Mouse (Mus musculus): Measurements from ENCODE around the gene Plpp2.

Plpp2 gene

DNA sequence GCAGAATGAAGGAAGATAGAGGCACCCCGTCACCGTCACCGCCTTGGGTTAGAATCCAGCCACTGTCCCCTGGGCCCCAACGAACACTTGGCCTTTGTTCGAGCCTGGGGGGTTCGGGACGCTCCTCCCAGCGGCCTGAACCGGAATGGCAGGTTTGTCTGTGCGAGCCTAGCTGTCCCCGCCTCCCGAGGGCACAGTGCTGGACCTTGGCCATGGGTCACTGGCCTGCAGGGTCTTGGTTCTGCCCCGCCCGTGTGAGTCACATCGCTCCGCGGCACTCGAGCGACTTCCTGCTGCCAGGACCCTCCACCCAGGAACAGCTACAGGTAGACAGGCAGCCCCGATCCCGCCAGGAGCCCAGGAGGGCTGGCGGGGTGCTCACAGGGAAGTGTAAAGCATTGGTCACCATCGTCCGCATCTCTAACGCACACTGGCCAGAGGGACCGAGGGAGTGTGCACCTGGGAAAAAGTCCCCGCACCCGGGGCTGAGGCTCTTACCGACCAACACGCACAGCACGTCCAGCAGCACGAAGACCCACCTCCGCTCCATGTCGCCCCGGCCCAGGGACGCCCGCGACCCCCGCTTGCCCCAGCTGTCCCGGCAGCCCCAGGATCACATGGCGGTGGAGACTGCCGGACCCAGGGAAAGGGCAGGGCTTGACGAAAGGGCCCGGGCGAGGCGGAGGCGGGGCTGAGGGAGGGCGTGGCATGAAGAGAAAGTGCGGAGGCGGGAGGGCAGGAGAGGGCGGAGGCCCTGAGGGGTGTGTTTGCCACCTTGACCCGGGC lies at the start of gene Plpp2:
Gene Plpp2, minus strand, starts transcription at position 671 of the 786 bp plus-strand sequence.
- peak in 1 of 2 experiments; percentile 3 for DNase-seq (ENCODE audit: low spot score in 2 of 2)

DNA sequence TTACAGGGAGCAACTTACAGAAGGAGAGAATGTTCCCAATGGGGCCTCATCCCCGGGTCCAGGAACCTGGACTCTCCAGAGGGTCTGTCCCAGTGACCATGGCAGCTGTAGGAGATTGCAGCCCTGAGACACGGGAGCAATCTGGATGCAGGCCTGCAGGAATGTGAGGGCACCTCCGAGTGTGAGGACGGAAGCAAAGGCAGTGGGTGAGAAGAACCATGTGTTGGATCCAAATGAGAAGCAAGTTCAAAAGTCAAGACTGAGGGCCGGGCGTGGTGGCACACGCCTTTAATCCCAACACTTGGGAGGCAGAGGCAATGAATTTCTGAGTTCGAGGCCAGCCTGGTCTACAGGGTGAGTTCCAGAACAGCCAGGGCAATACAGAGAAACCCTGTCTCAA lies 47.9 kb upstream of the Plpp2 start:
- DNase-seq (ENCODE audit: low spot score in 2 of 2), result no peak

DNA sequence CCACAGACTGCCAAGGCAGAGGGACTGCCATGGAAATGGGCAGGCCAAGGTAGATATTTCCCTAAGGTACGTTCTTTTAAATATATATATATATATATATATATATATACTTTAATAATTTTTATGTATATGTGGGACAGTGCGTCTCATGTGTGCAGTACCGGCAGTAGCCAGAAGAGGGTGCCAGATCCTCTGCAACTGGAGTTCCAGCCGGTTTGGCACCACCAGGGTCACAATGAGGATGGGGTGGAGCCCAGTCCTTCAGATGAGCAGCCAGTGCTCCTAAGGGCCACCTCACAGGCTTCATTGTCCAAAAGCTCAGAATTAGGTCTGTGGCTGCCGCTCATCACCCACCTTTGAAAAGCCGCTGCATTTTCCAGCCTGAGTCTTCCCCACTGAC lies 47.2 kb upstream of the Plpp2 start:
- DNase-seq (ENCODE audit: low spot score in 2 of 2), result peak in 1 of 2 experiments; percentile 37

DNA sequence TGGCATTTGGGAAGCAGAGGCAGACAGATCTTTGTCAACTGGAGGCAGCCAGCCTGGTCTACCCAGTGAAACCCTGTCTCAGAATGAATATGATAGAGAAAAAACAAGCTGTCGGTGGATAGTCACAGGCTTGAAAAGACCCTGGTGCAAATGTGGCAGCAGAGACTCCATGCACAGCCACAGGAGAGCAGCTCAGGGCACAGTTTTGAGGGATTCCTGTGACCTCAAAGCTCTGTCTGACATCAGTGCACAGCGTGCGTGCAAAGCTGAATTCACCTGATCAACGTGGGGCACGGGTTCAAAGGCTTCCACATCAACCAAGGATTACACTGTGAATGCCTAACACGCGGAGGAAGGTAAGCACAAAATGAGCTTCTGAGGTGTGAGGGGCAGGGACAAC lies 46.8 kb upstream of the Plpp2 start:
- no peak for DNase-seq (ENCODE audit: low spot score in 2 of 2)

DNA sequence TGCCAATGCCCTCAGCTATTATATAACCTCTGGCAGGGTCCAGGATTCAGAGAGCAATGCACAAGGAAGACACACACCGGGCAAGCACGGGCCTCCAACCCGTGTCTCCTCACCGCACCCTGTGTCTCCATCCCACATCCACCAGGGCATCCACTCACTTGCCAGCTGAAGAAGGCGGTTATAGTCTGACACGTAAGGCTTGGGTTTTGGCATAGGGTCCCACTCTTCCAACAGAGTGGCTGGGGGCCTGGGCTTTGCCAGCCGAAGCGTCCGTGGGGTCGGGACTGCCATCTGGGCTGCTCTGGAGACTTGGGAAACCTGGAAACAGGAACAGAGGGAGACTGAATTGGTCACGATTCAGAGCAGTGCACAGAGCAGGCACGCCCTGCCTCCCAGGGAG lies 46.2 kb upstream of the Plpp2 start:
- DNase-seq (ENCODE audit: low spot score in 2 of 2), result no peak

DNA sequence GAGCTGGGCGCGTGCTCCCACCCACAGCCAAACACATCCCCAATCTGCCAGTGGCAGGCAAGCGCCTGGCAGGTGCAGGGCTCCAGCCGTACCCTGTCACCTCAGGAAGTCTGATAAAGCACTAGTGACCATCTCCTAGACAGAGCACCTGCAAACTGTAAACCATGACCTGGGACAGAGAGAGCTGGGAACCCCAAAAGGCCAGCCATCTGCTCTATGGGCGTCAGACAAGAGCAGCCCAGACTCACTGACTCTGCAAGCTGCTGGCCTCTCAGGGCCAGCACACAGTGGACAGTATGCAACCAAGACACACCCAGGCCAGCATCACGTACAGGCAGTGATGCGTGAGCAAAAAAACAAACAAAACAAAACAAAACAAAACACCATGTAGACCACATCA lies 45.3 kb upstream of the Plpp2 start:
- DNase-seq (ENCODE audit: low spot score in 2 of 2), result no peak

DNA sequence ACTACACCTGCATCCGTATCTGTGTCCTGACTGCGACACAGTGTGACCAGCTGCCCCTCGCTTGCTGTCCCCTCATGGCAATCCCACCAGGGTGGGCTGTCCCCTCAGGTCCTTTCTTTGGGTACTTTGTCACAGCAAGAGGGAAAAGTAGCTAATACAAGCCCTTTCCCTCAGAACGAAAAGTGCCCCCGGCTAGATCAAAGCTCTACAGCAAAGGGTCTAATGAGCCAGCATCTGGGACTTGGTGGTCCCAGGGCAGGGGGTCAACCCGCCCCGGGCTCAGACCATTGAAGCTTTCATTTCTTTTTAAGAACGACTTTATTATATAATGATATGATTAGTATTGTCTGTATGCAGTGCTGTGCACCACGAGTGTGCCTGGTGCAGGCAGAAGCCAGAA lies 44.7 kb upstream of the Plpp2 start:
- DNase-seq (ENCODE audit: low spot score in 2 of 2), result peak in 1 of 2 experiments; percentile 1

DNA sequence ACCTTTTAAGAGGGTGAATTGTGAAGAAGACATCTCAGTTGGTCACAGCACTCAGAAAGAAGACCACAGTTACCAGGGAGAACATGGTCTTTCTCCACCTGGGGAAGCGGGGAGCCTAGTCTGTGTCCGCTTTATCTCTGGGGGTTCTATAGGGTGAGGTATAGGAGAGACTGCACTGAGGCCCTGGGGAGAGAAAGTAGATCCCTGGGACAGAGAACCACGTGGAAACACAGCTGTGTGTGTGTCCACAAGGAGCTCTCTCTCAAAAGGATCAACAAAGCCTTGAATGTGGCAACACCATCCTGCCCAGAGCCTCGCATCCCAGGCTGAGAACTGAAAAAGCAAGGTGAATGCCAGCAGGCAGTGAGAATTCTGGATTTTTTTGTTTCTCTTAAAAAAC lies 43.8 kb upstream of the Plpp2 start:
- no peak for DNase-seq (ENCODE audit: low spot score in 2 of 2)

DNA sequence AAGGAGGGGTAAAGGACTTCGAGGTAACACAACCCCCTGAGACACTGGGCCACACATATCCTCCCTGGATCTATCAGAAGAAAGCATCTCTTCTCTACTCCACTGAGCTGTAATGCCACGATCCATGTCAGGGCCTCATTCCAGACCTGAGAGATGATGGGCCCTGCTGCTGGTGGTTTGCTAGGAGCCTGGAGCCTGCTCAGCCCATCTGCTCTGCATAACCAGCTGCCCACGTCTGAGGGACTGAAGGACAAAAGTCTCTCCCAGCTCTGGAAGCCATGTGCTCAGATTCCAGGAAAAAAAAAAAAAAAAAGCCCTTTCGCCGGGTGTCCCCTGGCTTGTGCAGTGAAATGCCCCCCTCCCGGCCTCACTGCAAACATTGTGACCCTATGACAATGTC lies 42.2 kb upstream of the Plpp2 start:
- DNase-seq (ENCODE audit: low spot score in 2 of 2), result no peak

DNA sequence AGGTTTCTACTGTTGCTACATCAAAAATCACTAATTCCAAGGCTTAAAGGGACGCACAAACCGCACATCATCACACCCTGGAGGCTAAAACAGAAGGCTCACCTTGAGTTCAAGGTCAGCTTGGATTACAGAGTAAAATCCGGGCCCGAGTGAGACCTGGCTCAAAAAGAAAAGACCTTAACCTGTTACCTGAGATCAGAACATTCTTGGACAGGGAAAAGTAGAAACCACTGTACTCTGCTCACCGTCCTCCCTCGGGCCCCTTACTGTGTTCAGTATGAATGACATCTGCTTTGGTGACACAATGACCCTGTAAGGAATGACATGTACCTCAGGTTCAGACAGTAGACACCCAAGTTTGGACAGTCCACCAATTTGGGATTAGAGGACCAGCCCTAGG lies 41.2 kb upstream of the Plpp2 start:
- DNase-seq (ENCODE audit: low spot score in 2 of 2), result no peak

DNA sequence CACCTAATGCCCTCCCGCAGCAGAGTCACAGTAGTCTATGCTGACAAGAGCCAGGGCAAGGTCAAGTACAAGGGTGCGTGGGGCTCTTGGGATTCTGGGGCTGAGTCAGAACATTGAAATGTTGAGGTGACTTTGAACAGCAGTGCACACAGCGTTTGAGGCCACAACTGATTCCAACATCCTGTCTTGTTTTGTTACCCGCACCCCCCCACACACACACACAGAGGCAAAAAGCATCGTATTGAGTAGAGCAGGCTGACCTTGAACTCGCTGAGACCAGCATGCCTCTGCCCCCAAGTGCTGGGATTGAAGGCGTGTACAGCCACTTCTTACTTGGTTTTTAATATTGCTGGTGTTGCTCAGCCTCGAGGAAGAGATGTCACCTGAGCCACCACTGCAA lies 40.8 kb upstream of the Plpp2 start:
- DNase-seq (ENCODE audit: low spot score in 2 of 2), result no peak

DNA sequence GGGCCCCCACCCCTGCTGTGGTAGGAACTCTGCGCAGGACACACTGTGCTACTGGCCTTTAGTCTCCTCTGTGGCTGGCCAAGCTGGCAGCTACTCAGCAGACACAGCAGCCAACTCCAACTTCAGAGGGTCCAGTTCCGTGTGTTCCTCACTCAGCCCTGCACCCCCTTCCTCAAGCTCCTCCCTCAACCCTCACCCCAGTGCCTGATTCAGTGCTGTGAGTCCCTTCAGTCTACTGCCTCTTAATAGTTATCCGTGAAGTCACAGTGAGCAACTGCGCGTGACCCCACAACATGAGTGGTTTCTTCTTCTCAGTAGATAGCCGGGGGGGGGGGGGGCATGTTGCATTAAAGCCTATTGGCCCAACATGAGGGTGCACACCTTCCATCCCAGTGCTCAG lies 40.0 kb upstream of the Plpp2 start:
- DNase-seq (ENCODE audit: low spot score in 2 of 2), result no peak

DNA sequence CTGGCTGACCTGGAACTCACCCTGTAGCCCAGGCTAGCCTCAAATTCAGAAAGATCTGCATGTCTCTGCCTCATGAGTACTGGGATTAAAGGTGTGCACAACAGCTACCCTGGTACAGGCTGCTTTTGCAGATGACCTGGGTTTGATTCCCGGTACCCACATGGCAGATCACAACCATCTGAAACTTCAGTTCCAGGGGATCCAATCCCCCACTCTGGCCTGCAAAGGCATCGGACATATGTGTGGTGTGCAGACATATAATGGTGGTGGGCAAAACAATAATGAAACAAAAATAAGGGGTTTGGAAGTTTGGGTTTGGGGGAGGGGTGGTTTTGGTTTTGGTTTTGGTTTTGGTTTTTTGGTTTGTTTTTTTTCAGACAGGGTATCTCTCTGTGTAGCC lies 37.7 kb upstream of the Plpp2 start:
- no peak for DNase-seq (ENCODE audit: low spot score in 2 of 2)

DNA sequence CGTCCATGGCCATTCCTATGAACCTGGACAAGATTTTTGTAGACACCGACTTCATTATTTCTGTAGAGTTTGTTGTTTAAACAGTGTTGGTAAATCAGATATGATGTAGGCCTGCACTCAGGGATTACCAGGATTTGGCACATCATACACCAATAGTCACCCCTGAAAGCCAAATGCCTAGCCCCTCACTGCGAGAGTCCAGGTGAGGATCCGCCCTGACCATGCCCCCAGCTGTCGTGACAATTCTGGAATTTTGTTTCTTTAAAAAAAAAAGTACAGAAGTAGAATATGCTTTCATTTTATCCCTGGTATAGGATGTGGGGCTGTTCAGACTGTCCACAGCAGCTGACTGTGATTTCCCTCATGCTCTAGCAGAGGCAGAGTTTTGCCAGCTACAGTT lies 36.3 kb upstream of the Plpp2 start:
- no peak for DNase-seq (ENCODE audit: low spot score in 2 of 2)

DNA sequence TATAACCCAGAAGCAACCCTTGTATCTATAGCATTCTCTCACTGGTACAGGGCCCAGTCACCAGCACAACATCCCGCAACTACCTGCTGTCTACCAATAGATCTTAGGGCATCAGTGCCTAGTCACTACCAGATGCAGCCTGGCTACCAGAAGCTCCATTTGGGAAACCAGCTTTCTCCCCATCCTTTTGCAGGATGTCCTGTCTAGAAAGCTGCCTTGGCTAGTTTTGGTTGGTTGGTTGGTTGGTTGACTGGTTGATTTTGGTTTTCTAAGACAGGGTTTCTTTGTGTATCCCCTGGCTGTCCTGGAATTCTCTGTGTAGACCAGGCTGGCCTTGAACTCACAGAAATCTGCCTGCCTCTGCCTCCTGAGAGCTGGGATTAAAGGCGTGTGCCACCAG lies 26.1 kb upstream of the Plpp2 start:
- no peak for DNase-seq (ENCODE audit: low spot score in 2 of 2)

DNA sequence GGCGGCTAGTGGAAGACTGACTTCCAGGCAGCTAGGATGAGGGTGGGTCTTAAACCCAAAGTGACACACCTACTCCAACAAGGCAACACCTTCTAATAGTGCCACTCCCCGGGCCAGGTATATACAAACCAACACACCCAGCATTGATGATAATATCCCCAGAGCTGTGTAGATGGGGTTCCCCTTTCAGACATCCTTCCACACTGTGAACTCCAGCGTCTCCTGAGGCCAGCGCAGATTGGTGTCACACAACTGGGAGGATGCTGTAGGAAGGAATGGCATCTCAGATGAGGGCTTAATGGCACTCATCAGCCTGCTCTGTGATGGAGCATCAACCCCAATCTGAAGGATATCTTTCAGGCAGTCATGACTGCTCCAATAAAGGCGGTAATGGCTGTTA lies 23.9 kb upstream of the Plpp2 start:
- no peak for DNase-seq (ENCODE audit: low spot score in 2 of 2)

DNA sequence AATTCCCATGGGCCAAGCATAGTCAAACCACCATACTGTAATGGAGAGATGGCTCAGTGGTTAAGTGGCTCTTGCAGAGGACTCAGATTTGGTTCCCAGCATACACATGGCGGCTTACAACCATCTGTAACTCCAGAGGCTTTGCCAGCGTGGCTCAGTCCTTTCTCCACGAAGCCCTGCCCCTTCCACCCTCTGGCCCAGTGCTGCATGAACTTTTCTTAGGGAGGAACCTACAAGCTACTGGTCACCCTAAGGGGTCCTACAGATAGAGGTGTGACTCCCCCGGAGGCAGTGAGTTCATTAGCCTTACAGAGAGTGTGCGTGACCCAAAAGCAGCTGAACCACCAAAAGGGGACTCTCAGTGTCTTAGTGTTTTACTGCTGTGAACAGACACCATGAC lies 23.4 kb upstream of the Plpp2 start:
- DNase-seq (ENCODE audit: low spot score in 2 of 2), result no peak

DNA sequence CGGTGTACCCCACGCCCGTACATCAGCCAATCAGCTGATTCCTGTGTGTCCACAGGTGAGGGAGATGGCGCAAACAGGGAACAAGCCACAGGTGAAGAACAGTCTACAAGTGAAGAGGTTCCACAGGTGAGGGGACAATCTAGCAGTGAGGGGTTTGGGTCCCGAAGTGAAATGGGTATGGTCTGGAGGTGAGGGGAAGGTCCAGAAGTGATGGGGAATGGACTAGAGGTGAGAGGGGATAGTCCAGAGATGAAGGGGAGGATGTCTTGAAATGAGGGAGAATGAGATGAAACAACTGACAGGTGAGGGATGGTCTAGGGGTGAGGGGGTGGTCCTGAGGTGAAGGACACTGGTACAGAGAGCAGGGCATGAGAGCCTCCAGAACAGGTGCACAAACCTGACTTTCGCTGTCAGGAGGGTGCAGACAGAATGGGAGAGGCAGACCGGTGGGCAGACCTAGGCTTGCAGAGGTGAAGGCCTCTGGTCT lies 21.7 kb upstream of the Plpp2 start:
- peak in 1 of 2 experiments; percentile 3 for DNase-seq (ENCODE audit: low spot score in 2 of 2)

DNA sequence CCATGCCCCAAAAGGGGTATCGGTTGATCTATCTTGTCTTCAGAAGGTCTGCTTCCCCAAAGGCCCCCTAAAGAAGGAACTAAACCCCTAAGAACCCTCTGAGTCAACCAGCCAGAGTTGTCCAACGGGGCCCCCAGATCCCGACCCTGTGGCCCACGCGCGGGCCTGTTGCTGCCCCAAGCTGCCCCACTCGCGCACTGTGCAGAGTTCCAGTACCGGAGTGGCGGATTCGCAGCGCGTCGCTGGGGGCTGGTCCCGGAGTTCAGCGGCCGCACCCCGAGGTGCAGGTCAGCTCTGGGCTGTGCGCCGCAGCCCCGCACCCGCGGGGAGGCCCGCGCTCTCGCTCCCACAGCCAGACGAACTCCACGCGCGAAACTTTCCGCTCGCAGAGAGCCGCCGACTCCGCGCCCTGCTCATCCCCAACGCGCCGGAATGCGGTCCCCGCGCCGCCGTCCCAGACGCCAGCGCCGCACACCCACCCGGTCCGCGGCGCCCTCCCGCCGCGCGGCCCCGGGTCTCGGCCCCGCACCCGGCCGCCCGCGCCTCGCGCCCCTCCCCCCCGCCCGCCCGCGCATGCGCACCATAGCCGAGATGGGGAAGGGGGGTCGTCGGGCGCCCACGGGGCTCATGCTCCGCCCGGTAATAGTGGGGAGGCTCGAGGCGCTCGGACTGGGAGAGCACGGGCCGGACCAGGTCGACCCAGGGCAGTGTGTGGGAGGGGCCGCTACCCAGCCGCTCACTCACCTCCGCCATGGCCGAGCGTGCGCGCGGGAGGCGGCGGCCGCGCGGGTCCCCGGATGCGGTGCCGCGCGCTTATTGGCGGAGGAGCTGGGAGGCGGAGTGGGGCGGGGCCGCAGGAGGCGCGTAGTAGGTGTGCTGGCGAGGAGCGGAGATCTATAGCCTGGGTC lies 21.0 kb upstream of the Plpp2 start, which contains the start of gene Mier2:
Gene Mier2, minus strand, starts transcription at position 870 of the 908 bp plus-strand sequence.
- DNase-seq (ENCODE audit: low spot score in 2 of 2), result peak; percentile 66 to 77

DNA sequence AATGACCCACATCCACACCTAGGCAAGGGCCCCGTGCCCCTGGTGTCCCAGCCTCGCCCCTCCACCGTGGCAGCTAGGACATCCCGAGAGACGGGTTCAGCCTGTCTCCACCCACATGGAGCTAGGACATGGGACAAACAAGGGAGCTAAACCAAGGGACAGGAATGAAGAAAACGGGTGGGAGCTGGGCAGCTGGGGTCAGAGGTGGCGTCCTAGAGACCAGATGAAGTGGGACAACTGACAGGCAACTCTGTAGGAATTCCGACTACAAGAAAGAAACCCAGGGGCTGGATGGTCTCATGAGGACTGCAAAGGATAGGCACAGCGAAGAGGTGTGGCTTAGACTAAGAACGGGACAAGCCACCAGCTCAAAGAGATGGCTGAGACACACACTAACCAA lies 20.1 kb upstream of the Plpp2 start:
- no peak for DNase-seq (ENCODE audit: low spot score in 2 of 2)

DNA sequence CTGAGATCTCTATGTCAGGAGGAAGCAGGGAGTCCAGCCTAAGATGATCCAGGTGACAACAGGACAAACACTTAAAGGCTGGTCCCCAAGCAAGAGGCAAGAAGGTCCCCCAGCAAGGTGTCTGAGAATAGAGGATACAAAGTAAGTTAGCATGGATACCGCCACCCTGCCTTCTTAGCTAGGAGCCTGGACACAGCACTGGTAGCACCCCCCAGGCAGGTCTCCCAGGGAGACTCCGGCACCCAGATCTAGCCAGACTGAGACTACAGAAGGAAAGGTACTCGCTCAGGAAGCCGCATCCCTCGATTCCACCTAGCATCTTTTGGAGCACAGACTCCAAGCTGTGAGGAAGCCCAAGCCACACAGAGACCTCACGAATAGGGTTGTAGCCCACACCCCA lies 19.6 kb upstream of the Plpp2 start:
- DNase-seq (ENCODE audit: low spot score in 2 of 2), result peak in 1 of 2 experiments; percentile 1

DNA sequence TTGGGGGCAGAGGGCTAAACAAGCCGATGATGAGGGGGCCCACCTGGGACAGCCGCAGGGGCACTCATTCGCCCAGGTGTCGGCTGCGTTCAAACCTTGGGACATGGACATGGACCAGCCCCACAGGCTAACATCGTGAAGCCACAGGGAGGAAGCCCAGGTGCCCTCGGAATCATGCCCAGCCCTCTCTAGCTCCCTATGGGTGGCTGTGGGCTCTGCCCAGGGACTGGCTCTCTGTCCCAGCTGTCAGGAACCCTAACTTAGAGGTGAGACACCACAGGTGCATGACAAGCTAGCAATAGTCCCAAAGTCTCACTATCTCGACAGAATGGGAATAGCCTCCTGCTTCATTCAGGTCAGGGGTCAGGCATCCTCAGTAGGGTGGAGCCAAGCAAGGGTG lies 18.9 kb upstream of the Plpp2 start:
- DNase-seq (ENCODE audit: low spot score in 2 of 2), result no peak

DNA sequence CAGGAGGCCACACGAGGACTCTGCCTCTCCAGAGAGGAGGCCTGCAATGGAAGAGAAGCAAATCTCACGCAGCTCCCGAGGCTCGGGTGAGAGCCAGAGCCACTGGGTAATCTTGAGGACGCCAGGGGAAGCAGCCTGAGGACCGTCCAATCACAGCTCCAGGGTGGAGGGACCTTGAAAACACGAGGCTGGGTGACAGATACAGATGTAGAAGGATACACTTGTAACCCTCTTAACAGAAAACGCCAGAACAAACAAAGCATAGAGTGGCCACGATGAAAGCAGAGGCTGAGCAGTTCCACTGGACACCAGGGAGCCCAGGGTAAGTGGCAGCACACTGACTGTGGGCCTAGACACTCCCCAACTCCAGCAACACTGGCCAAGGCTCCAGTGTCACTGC lies 16.8 kb upstream of the Plpp2 start:
- DNase-seq (ENCODE audit: low spot score in 2 of 2), result peak in 1 of 2 experiments; percentile 2

Measured in frontal cortex, postnatal 14 days (tissue).